Mouse (Mus musculus) testis, adult 2 months (tissue): Measurements from ENCODE around the gene Gusb. TPM values are rescaled to one million over a fixed set of nuclear protein-coding genes. Genes with fewer than 3 reads are reported as not detected.
A peak's percentile ranks its signal among the peaks of the same experiment; 100 is the strongest.

Experiments used
- H3K27ac ChIP-seq: fragments of 200-500 bp; 2 replicates; pipeline ENCODE4 v1.5.1; 2012; ENCODE audit warnings: low read depth, low read length; ENCODE audit not compliant: control insufficient read depth, insufficient read depth
- H3K27me3 ChIP-seq: fragments of 200-500 bp; 2 replicates; pipeline ENCODE4 v1.6.1; 2012; ENCODE audit warnings: mild to moderate bottlenecking, low read length, moderate library complexity; ENCODE audit not compliant: control insufficient read depth, insufficient read depth
- H3K36me3 ChIP-seq: fragments of 200-500 bp; 2 replicates; pipeline ENCODE4 v1.6.1; 2012; ENCODE audit warnings: mild to moderate bottlenecking, low read length; ENCODE audit not compliant: control insufficient read depth, insufficient read depth
- H3K4me1 ChIP-seq: fragments of 200-500 bp; 2 replicates; pipeline ENCODE4 v1.6.1; 2012; ENCODE audit warnings: low read length; ENCODE audit not compliant: control insufficient read depth, insufficient read depth
- H3K4me3 ChIP-seq: fragments of 200-500 bp; 2 replicates; pipeline ENCODE4 v1.5.1; 2012; ENCODE audit warnings: low read depth, mild to moderate bottlenecking, low read length, moderate library complexity, mixed read lengths; ENCODE audit not compliant: control insufficient read depth
- CTCF ChIP-seq: fragments of 200-500 bp; IDR thresholded peaks from 2 replicates; pipeline ENCODE4 v1.5.1; 2012; ENCODE audit warnings: low read depth, mild to moderate bottlenecking, inconsistent platforms, low read length, moderate library complexity; ENCODE audit not compliant: control insufficient read depth, insufficient read depth, insufficient replicate concordance
- POLR2A ChIP-seq: fragments of 200-500 bp; IDR thresholded peaks from 2 replicates; pipeline ENCODE4 v1.6.1; 2012; ENCODE audit warnings: low read depth, mild to moderate bottlenecking, inconsistent platforms, low read length, moderate library complexity; ENCODE audit not compliant: control insufficient read depth
- polyA plus RNA-seq: library from polyadenylated mRNA; depleted of rRNA; stranded (reverse); fragments of >200 nt; gene quantifications from 2 replicates; pipeline ENCODE4 v1.2.3, GENCODE M21; 2012; rRNA removed

Gene Gusb
- polyA plus RNA-seq: 6.2 and 7.7 TPM in 2 replicates

- Histone ChIP-seq H3K4me1 (peaks cover 17% of the 10 kb centered on the region), H3K27ac (peak within 1 kb of the TSS; percentile 75)
- TF ChIP-seq POLR2A: peak; percentile 32
- no peak for TF ChIP-seq CTCF
These were observed at the start of gene Gusb for GRCm38 (mm10) chr5:130002301-130003146. TSS of gene Gusb (minus strand) at chr5:130003049.

GRCm38 (mm10) chr5:130052510-130052909 is 49.7 kb upstream of the Gusb start:
- TF ChIP-seq CTCF (no peak), POLR2A (no peak)
- Histone ChIP-seq H3K4me1 (no peaks in the 10 kb centered on the region), H3K36me3 (no peaks in the 10 kb centered on the region; the same call in 1 of the 2 replicates), H3K27ac (no peak overlapping the region), H3K4me3 (no peak overlapping the region), H3K27me3 (no peaks in the 10 kb centered on the region)

More at GRCm38 (mm10) chr5:130002301-130003146, at the start of gene Gusb:
- Histone ChIP-seq H3K27me3 (0 out of 2 replicates have a peak, but pooled peaks cover 3% of the 10 kb centered on the region), H3K36me3 (no peaks in the 10 kb centered on the region), H3K4me3 (peak within 1 kb of the TSS; percentile 95)

- peaks cover 4% of the 10 kb centered on the region for H3K36me3 ChIP-seq
- H3K27me3 ChIP-seq: no peaks in the 10 kb centered on the region
- H3K4me1 ChIP-seq: no peaks in the 10 kb centered on the region
- no peak overlapping the region for H3K4me3 ChIP-seq
- TF ChIP-seq POLR2A (no peak), CTCF (no peak)
- H3K27ac ChIP-seq: no peak overlapping the region
These were observed 48.4 kb upstream of the Gusb start for GRCm38 (mm10) chr5:130051073-130051860.

DNA sequence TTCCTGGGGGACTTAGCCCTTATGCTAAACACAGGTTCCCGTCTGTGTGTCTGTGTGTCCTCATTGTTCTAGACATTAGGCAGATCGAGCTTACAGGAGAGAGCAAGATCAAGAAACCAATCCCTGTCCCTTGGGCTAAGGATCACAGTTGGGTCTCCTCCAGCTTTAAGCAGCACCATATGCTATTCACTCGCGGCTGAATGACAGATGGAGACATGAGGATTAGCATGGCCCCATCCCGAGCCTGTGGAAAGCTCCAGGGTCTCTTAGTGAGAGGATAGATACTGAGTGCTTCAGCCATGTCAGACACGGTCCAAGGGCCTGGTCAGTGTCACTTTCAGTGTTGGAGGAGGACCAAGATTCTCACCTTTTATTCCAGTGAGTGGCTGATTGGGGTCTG is 47.6 kb upstream of the Gusb start:
- peaks cover 4% of the 10 kb centered on the region for H3K36me3 ChIP-seq

DNA sequence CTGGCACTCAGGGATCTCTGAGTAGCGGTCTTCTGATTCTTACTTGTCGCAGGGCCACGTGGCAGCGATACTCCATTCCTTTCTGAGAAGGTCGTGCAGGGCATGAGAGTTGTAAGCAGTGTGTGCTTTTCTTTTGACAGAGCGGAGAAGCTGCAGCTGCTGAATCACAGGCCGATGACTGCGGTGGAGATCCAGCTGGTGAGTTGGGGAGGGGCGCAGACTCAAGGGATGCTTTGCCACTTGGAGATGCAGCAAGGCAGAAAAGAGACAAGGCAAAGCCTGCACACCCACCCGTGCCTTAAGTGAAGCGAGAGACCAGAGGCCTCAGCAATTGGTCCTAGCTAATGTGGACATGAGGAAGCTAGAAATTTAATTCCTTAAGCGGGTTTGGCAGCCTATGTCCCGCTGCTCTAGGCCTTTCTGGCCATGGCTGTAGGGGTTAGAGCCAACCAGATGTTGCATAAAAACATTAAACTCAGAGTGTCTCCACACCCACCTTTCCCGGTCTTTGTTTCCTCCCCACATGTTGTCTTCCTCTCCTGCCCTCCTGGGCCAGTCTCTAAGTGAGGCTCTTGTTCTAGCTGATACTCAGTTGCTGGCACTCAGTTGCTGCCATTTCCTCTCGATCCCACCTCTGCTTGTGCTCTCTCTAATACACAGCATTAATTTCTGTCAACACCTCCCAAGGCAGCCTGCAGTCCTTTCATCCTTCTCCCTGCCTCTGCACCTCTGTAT is 46.1 kb upstream of the Gusb start:
- no peak for TF ChIP-seq CTCF
- TF ChIP-seq POLR2A: no peak
- peaks cover 4% of the 10 kb centered on the region for H3K36me3 ChIP-seq
- H3K27ac ChIP-seq: peak overlapping the region; percentile 40
- no peaks in the 10 kb centered on the region for H3K27me3 ChIP-seq
- H3K4me3 ChIP-seq: peak overlapping the region; percentile 41
- H3K4me1 ChIP-seq: no peaks in the 10 kb centered on the region

More for the DNA sequence above, 47.6 kb upstream of the Gusb start:
- Histone ChIP-seq H3K4me1 (no peaks in the 10 kb centered on the region), H3K27ac (no peak overlapping the region), H3K4me3 (no peak overlapping the region), H3K27me3 (no peaks in the 10 kb centered on the region)
- TF ChIP-seq POLR2A: no peak
- TF ChIP-seq CTCF: no peak

GRCm38 (mm10) chr5:130047013-130047412 is 44.2 kb upstream of the Gusb start:
- Histone ChIP-seq H3K36me3 (peaks cover 11% of the 10 kb centered on the region), H3K4me3 (no peak overlapping the region), H3K27ac (no peak overlapping the region), H3K27me3 (no peaks in the 10 kb centered on the region), H3K4me1 (no peaks in the 10 kb centered on the region)
- TF ChIP-seq POLR2A: no peak
- TF ChIP-seq CTCF: peak; percentile 57; the same call in 1 of the 2 replicates

GRCm38 (mm10) chr5:130046589-130046988 is 43.7 kb upstream of the Gusb start:
- H3K4me1 ChIP-seq: no peaks in the 10 kb centered on the region
- no peak overlapping the region for H3K27ac ChIP-seq
- TF ChIP-seq CTCF (no peak), POLR2A (no peak)
- no peak overlapping the region for H3K4me3 ChIP-seq
- peaks cover 11% of the 10 kb centered on the region for H3K36me3 ChIP-seq
- no peaks in the 10 kb centered on the region for H3K27me3 ChIP-seq
